Mouse (Mus musculus) heart, embryonic 13.5 days (tissue): ENCODE data around the gene Notch4. TPM values are rescaled to one million over a fixed set of nuclear protein-coding genes. Genes with fewer than 3 reads are reported as not detected.
"Not testable (repeated sequence)": the region's sequence is repeated elsewhere in the genome, so short reads cannot be mapped to it uniquely, and the experiment has no call there.

Source experiments
- ATAC-seq: fragments of 200-750 bp; cut with Nextera tagmentation; 2 replicates; pipeline ENCODE4 v1.8.0; 2017; ENCODE audit warnings: moderate TSS enrichment; ENCODE audit not compliant: insufficient number of reproducible peaks, low FRiP score, low TSS enrichment; ENCODE audit errors: extremely low read depth
- H3K27ac ChIP-seq: fragments of 300-500 bp; sonication (generic); replicated peaks from 2 replicates; pipeline ENCODE4 v1.5.1; 2015; ENCODE audit warnings: moderate library complexity, mild to moderate bottlenecking, inconsistent platforms
- H3K27me3 ChIP-seq: fragments of 300-500 bp; sonication (generic); replicated peaks from 2 replicates; pipeline ENCODE4 v1.6.1; 2015; ENCODE audit warnings: mild to moderate bottlenecking, inconsistent platforms
- H3K36me3 ChIP-seq: fragments of 300-500 bp; sonication (generic); 2 replicates; pipeline ENCODE4 v1.6.1; 2015; ENCODE audit warnings: mild to moderate bottlenecking, inconsistent platforms
- H3K4me1 ChIP-seq: fragments of 300-500 bp; sonication (generic); 2 replicates; pipeline ENCODE4 v1.6.1; 2015; ENCODE audit warnings: inconsistent platforms
- H3K4me2 ChIP-seq: fragments of 300-500 bp; sonication (generic); 2 replicates; pipeline ENCODE4 v1.6.1; 2015; ENCODE audit warnings: inconsistent platforms, mild to moderate bottlenecking, moderate library complexity
- H3K4me3 ChIP-seq: fragments of 300-500 bp; sonication (generic); 2 replicates; pipeline ENCODE4 v1.5.1; 2015; ENCODE audit warnings: moderate library complexity, mild to moderate bottlenecking, inconsistent platforms
- H3K9ac ChIP-seq: fragments of 300-500 bp; sonication (generic); 2 replicates; pipeline ENCODE4 v1.6.1; 2015; ENCODE audit warnings: inconsistent platforms, mild to moderate bottlenecking, moderate library complexity
- H3K9me3 ChIP-seq: fragments of 300-500 bp; sonication (generic); 2 replicates; pipeline ENCODE4 v1.6.1; 2016; ENCODE audit warnings: inconsistent platforms
- WGBS: fragments of 180-500 bp; shearing (Covaris S2); methylation state at CpG from one replicate; pipeline ENCODE4 v1.1.7; 2015; ENCODE audit warnings: mixed read lengths; 5-methylcytosine and 5-hydroxymethylcytosine counted together
- polyA plus RNA-seq: library from polyadenylated mRNA; unstranded; fragments of >200 nt; fragmentation: Nextera tagmentation; extraction: Ambion mirVana; gene quantifications from 2 replicates; pipeline ENCODE4 v1.2.1, GENCODE M21; 2015

Notch4 gene
- polyA plus RNA-seq: 5.5 and 7.0 TPM in 2 replicates

- H3K4me3 ChIP-seq: peak within 1 kb of the TSS; percentile 40
- peak within 1 kb of the TSS; percentile 61 for H3K4me2 ChIP-seq
- no peaks in the 10 kb centered on the region for H3K9me3 ChIP-seq
- WGBS: 4% methylated on average over 6 of the region's 6 CpGs
- peak; percentile 17; the same call in 1 of the 2 replicates for ATAC-seq
- H3K27ac ChIP-seq: peak within 1 kb of the TSS; percentile 88
- H3K27me3 ChIP-seq: peaks cover 24% of the 10 kb centered on the region; the same call in 1 of the 2 replicates
- peak within 1 kb of the TSS; percentile 74 for H3K9ac ChIP-seq
- peaks cover 15% of the 10 kb centered on the region for H3K4me1 ChIP-seq
- H3K36me3 ChIP-seq: no peaks in the 10 kb centered on the region
Observed at GRCm38 (mm10) chr17:34564003-34564421, at the start of gene Notch4. Gene Notch4, plus strand, starts transcription at chr17:34564268.

GRCm38 (mm10) chr17:34516514-34516913 is 47.6 kb upstream of the Notch4 start:
- Histone ChIP-seq H3K27me3 (peaks cover 8% of the 10 kb centered on the region), H3K9ac (no peak overlapping the region), H3K9me3 (no peaks in the 10 kb centered on the region), H3K4me1 (no peaks in the 10 kb centered on the region), H3K36me3 (no peaks in the 10 kb centered on the region), H3K4me2 (no peak overlapping the region), H3K27ac (no peak overlapping the region), H3K4me3 (no peak overlapping the region)
- no peak for ATAC-seq
- 70% methylated on average over 2 of the region's 2 CpGs for WGBS

GRCm38 (mm10) chr17:34517252-34517651 is 46.8 kb upstream of the Notch4 start, which contains the start of gene Btnl6:
Gene Btnl6, minus strand, starts transcription at chr17:34517352.
- no peaks in the 10 kb centered on the region for H3K4me1 ChIP-seq
- 82% methylated on average over 4 of the region's 4 CpGs for WGBS
- no peaks in the 10 kb centered on the region for H3K9me3 ChIP-seq
- no peak within 1 kb of the TSS for H3K9ac ChIP-seq
- no peak within 1 kb of the TSS for H3K4me2 ChIP-seq
- no peak for ATAC-seq
- no peak within 1 kb of the TSS for H3K27ac ChIP-seq
- no peaks in the 10 kb centered on the region for H3K36me3 ChIP-seq
- peaks cover 8% of the 10 kb centered on the region for H3K27me3 ChIP-seq
- no peak within 1 kb of the TSS for H3K4me3 ChIP-seq

GRCm38 (mm10) chr17:34517795-34518194 is 46.3 kb upstream of the Notch4 start:
- ATAC-seq: no peak
- H3K9ac ChIP-seq: no peak overlapping the region
- 79% methylated on average over 4 of the region's 4 CpGs for WGBS
- no peak overlapping the region for H3K4me2 ChIP-seq
- H3K4me1 ChIP-seq: no peaks in the 10 kb centered on the region
- no peaks in the 10 kb centered on the region for H3K9me3 ChIP-seq
- no peak overlapping the region for H3K4me3 ChIP-seq
- H3K36me3 ChIP-seq: no peaks in the 10 kb centered on the region
- H3K27me3 ChIP-seq: peaks cover 8% of the 10 kb centered on the region
- H3K27ac ChIP-seq: no peak overlapping the region

GRCm38 (mm10) chr17:34518571-34518970 is 45.5 kb upstream of the Notch4 start:
- H3K27ac ChIP-seq, H3K9me3 ChIP-seq, H3K4me3 ChIP-seq, H3K36me3 ChIP-seq, H3K4me2 ChIP-seq, H3K9ac ChIP-seq, ATAC-seq, H3K27me3 ChIP-seq, H3K4me1 ChIP-seq: not testable (repeated sequence)
- 68% methylated on average over 3 of the region's 3 CpGs for WGBS

GRCm38 (mm10) chr17:34519001-34519400 is 45.1 kb upstream of the Notch4 start:
- ATAC-seq: no peak

GRCm38 (mm10) chr17:34532671-34533070 is 31.4 kb upstream of the Notch4 start:
- H3K4me2 ChIP-seq: no peak overlapping the region
- no peaks in the 10 kb centered on the region for H3K36me3 ChIP-seq
- no peaks in the 10 kb centered on the region for H3K9me3 ChIP-seq
- H3K9ac ChIP-seq: no peak overlapping the region
- H3K27me3 ChIP-seq: no peaks in the 10 kb centered on the region
- H3K4me3 ChIP-seq: no peak overlapping the region
- H3K27ac ChIP-seq: no peak overlapping the region
- WGBS: 84% methylated on average over 3 of the region's 3 CpGs
- ATAC-seq: no peak
- no peaks in the 10 kb centered on the region for H3K4me1 ChIP-seq

More at GRCm38 (mm10) chr17:34519001-34519400, 45.1 kb upstream of the Notch4 start:
- Histone ChIP-seq H3K9ac (no peak overlapping the region), H3K4me3 (no peak overlapping the region), H3K36me3 (no peaks in the 10 kb centered on the region), H3K4me2 (no peak overlapping the region), H3K27me3 (peaks cover 2% of the 10 kb centered on the region), H3K9me3 (no peaks in the 10 kb centered on the region), H3K27ac (no peak overlapping the region), H3K4me1 (no peaks in the 10 kb centered on the region)
- 46% methylated on average over 1 of the region's 1 CpGs for WGBS

GRCm38 (mm10) chr17:34543567-34543966 is 20.5 kb upstream of the Notch4 start:
- H3K4me2 ChIP-seq, ATAC-seq, H3K9ac ChIP-seq, H3K36me3 ChIP-seq, H3K27ac ChIP-seq, H3K27me3 ChIP-seq, H3K9me3 ChIP-seq, H3K4me3 ChIP-seq, H3K4me1 ChIP-seq: not testable (repeated sequence)
- 91% methylated on average over 13 of the region's 13 CpGs for whole genome bisulfite sequencing

- H3K36me3 ChIP-seq: no peaks in the 10 kb centered on the region
- H3K27me3 ChIP-seq: no peaks in the 10 kb centered on the region
- no peak overlapping the region for H3K4me2 ChIP-seq
- no peak overlapping the region for H3K27ac ChIP-seq
- no peak overlapping the region for H3K9ac ChIP-seq
- H3K4me3 ChIP-seq: no peak overlapping the region
- WGBS: 96% methylated on average over 1 of the region's 1 CpGs
- no peaks in the 10 kb centered on the region for H3K9me3 ChIP-seq
- ATAC-seq: no peak
- H3K4me1 ChIP-seq: no peaks in the 10 kb centered on the region
Observed at GRCm38 (mm10) chr17:34546797-34547196, 17.3 kb upstream of the Notch4 start.

- H3K27me3 ChIP-seq: no peaks in the 10 kb centered on the region
- 77% methylated on average over 4 of the region's 4 CpGs for WGBS
Observed at GRCm38 (mm10) chr17:34547601-34548000, 16.5 kb upstream of the Notch4 start.

GRCm38 (mm10) chr17:34549156-34549555 is 14.9 kb upstream of the Notch4 start:
- Histone ChIP-seq H3K27ac (no peak overlapping the region), H3K9me3 (no peaks in the 10 kb centered on the region), H3K4me1 (no peaks in the 10 kb centered on the region), H3K27me3 (no peaks in the 10 kb centered on the region), H3K4me3 (no peak overlapping the region), H3K36me3 (no peaks in the 10 kb centered on the region), H3K4me2 (no peak overlapping the region), H3K9ac (no peak overlapping the region)
- WGBS: 87% methylated on average over 3 of the region's 3 CpGs
- no peak for ATAC-seq

More at GRCm38 (mm10) chr17:34547601-34548000, 16.5 kb upstream of the Notch4 start:
- H3K36me3 ChIP-seq: no peaks in the 10 kb centered on the region
- H3K9ac ChIP-seq: no peak overlapping the region
- no peak overlapping the region for H3K4me3 ChIP-seq
- no peak overlapping the region for H3K4me2 ChIP-seq
- H3K4me1 ChIP-seq: no peaks in the 10 kb centered on the region
- no peak for ATAC-seq
- H3K9me3 ChIP-seq: no peaks in the 10 kb centered on the region
- no peak overlapping the region for H3K27ac ChIP-seq

- Histone ChIP-seq H3K4me3 (no peak overlapping the region), H3K4me2 (no peak overlapping the region), H3K27ac (no peak overlapping the region), H3K36me3 (no peaks in the 10 kb centered on the region), H3K4me1 (no peaks in the 10 kb centered on the region), H3K27me3 (no peaks in the 10 kb centered on the region), H3K9ac (no peak overlapping the region), H3K9me3 (no peaks in the 10 kb centered on the region)
- ATAC-seq: no peak
- WGBS: 63% methylated on average over 2 of the region's 2 CpGs
Observed at GRCm38 (mm10) chr17:34549843-34550242, 14.2 kb upstream of the Notch4 start.
